Mouse (Mus musculus) G1E (cell line): ENCODE measurements around the gene Ppcs. TPM values are rescaled to one million over a fixed set of nuclear protein-coding genes. Genes with fewer than 3 reads are reported as not detected.

Experiments used
- ATAC-seq: 2 replicates; pipeline ENCODE4 v1.8.0; 2016; ENCODE audit warnings: mild to moderate bottlenecking; ENCODE audit not compliant: insufficient number of reproducible peaks, poor library complexity, low FRiP score, severe bottlenecking; ENCODE audit errors: extremely low read depth
- DNase-seq: peaks from one replicate; pipeline ENCODE4 v3.0.0; 2012; ENCODE audit warnings: low spot score
- H3K27me3 ChIP-seq: 2 replicates; pipeline ENCODE4 v1.6.1; 2012; ENCODE audit warnings: mild to moderate bottlenecking, low read length, inconsistent platforms; ENCODE audit not compliant: insufficient read depth
- H3K36me3 ChIP-seq: replicated peaks from 2 replicates; pipeline ENCODE3; 2012; ENCODE audit warnings: mild to moderate bottlenecking, inconsistent platforms
- H3K4me1 ChIP-seq: 2 replicates; pipeline ENCODE4 v1.6.1; 2012; ENCODE audit warnings: low read depth, low read length, inconsistent platforms, mixed read lengths; ENCODE audit not compliant: insufficient read depth
- H3K4me3 ChIP-seq: 2 replicates; pipeline ENCODE4 v1.5.1; 2012; ENCODE audit warnings: low read depth, mild to moderate bottlenecking, inconsistent platforms, low read length, moderate library complexity, mixed read lengths
- H3K9me3 ChIP-seq: replicated peaks from 2 replicates; pipeline ENCODE4 v1.6.1; 2012; ENCODE audit warnings: inconsistent platforms
- CTCF ChIP-seq: IDR thresholded peaks from 2 replicates; pipeline ENCODE4 v1.5.1; 2012; ENCODE audit warnings: low read depth, low read length, inconsistent platforms, mixed read lengths
- GATA1 ChIP-seq: IDR thresholded peaks from 2 replicates; pipeline ENCODE4 v1.6.1; 2012; ENCODE audit warnings: borderline replicate concordance, low read length, inconsistent platforms, mixed read lengths
- GATA2 ChIP-seq: IDR thresholded peaks from 2 replicates; pipeline ENCODE4 v1.6.1; 2012; ENCODE audit warnings: low read depth, low read length, inconsistent platforms, borderline replicate concordance
- POLR2AphosphoS5 ChIP-seq: IDR thresholded peaks from 2 replicates; pipeline ENCODE4 v1.6.1; 2012; ENCODE audit warnings: low read depth, low read length, inconsistent platforms; ENCODE audit not compliant: insufficient replicate concordance
- TAL1 ChIP-seq: conservative IDR thresholded peaks from 2 replicates; pipeline ENCODE4 v1.6.1; 2012; ENCODE audit warnings: low read depth, low read length, inconsistent platforms, mixed read lengths
- polyA plus RNA-seq: library from polyadenylated mRNA; stranded (reverse); fragments of >175 nt; gene quantifications from 2 replicates; pipeline ENCODE4 v1.2.3, GENCODE M21; 2012
- total RNA-seq, 2 experiments: library from RNA; stranded (forward) in 1 of 2; stranded (reverse) in 1 of 2; fragments of 200-1000 nt in 1 of 2; fragments of >200 nt in 1 of 2; fragmentation: Nextera tagmentation in 1 of 2; gene quantifications; 2 replicates each; pipeline ENCODE4 v1.2.3; 2014 to 2017

Ppcs gene
- total and polyA plus RNA-seq, 3 experiments: 12.2 to 29.0 (median 12.6) TPM

DNA sequence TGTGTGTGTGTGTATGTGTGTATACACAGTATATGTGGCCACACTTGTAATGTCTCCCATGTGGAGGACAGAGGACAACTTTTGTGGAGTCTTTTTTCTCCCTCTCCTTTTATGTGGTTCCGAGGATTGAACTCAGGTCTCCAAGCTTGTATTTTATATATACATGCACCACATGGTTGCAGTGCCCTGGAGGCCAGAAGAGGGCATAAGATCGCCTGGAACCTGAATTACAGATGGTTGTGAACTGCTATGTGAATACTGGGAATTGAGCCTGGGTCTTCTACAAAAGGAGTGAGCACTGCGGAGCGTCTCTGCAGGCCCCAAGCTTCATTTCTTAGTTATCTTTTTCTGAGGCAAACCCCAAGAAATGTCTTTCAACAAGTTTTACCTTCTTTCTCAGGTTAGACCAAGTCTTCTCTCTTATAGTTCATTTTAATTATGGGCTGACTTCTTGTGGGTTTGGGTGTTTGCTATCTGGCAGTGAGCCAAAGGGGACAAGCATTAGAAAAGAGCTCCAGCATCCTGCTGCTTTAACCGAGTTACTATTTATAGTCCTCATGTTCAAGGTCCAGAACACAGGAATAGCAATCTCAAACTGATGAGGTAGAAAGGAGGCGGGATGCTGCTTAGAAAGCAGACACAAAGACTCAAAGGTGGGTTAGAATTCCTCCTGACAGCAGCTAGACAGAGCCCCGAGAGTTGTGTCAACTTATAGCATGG is 40.6 kb downstream of the Ppcs start:
- H3K9me3 ChIP-seq: no peaks in the 10 kb centered on the region
- ATAC-seq: no peak
- peaks cover 19% of the 10 kb centered on the region for H3K27me3 ChIP-seq
- no peaks in the 10 kb centered on the region for H3K4me1 ChIP-seq
- H3K36me3 ChIP-seq: no peaks in the 10 kb centered on the region
- DNase-seq: no peak
- no peak overlapping the region for H3K4me3 ChIP-seq
- no peak for TF ChIP-seq TAL1
- no peak for TF ChIP-seq POLR2AphosphoS5
- TF ChIP-seq GATA1: no peak
- TF ChIP-seq CTCF: no peak
- no peak for TF ChIP-seq GATA2

DNA sequence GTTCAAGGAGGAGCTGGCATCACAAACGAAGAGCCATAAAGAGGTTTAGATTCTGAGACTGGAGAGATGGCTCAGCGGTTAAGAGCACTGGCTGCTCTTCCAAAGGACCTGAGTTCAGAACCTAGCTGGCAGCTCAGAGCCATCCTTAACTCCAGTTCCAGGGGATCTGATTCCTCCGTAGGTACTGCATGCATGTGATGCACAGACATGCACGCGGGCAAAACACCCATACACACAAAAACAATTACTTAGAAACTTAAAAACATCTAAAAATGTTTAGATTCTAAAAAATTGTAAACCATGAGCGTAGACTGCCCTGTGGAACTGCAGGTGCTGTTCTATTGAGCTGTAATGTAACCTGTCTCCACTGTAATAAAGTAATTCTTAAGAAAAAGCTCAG is 52.8 kb downstream of the Ppcs start:
- Histone ChIP-seq H3K36me3 (no peaks in the 10 kb centered on the region), H3K27me3 (peaks cover 5% of the 10 kb centered on the region; the same call in 1 of the 2 replicates), H3K9me3 (no peaks in the 10 kb centered on the region), H3K4me1 (no peaks in the 10 kb centered on the region), H3K4me3 (no peak overlapping the region)
- no peak for DNase-seq
- TF ChIP-seq CTCF (peak; percentile 8; the same call in 1 of the 2 replicates), TAL1 (no peak), GATA2 (no peak)
- no peak for ATAC-seq

Other genes starting within 250 kb of the Ppcs start
- gene Zfp691, start 248.2 kb downstream of the Ppcs start, total RNA-seq (2014; fragmentation: Nextera tagmentation): 29.7 and 50.3 TPM in 2 replicates
- 6.7 and 7.7 TPM in 2 replicates for gene Zfp691, start 248.2 kb downstream of the Ppcs start, total RNA-seq (2017)
- gene Zfp691, start 248.2 kb downstream of the Ppcs start, polyA plus RNA-seq: 14.4 and 17.2 TPM in 2 replicates
- gene Ermap, start 232.4 kb downstream of the Ppcs start, total RNA-seq (2014; fragmentation: Nextera tagmentation): 249 and 348 TPM in 2 replicates
- 81.1 and 96.0 TPM in 2 replicates for gene Ermap, start 232.4 kb downstream of the Ppcs start, total RNA-seq (2017)
- 47.4 and 62.9 TPM in 2 replicates for gene Ermap, start 232.4 kb downstream of the Ppcs start, polyA plus RNA-seq
- gene Svbp, start 227.1 kb downstream of the Ppcs start, total RNA-seq (2014; fragmentation: Nextera tagmentation): 47.3 and 63.2 TPM in 2 replicates
- gene Svbp, start 227.1 kb downstream of the Ppcs start, total RNA-seq (2017): 119 and 190 TPM in 2 replicates
- gene Svbp, start 227.1 kb downstream of the Ppcs start, polyA plus RNA-seq: 515 and 560 TPM in 2 replicates
- gene Tmem269, start 204.2 kb downstream of the Ppcs start, total RNA-seq (2014; fragmentation: Nextera tagmentation): not detected in 2 replicates
- not detected in 2 replicates for gene Tmem269, start 204.2 kb downstream of the Ppcs start, total RNA-seq (2017)
- gene Tmem269, start 204.2 kb downstream of the Ppcs start, polyA plus RNA-seq: not detected in 2 replicates
- gene AU022252, start 189.7 kb downstream of the Ppcs start, total RNA-seq (2014; fragmentation: Nextera tagmentation): 16.2 and 25.9 TPM in 2 replicates
- 13.8 and 14.0 TPM in 2 replicates for gene AU022252, start 189.7 kb downstream of the Ppcs start, total RNA-seq (2017)
- 10.1 and 15.2 TPM in 2 replicates for gene AU022252, start 189.7 kb downstream of the Ppcs start, polyA plus RNA-seq
- gene P3h1, start 189.5 kb downstream of the Ppcs start, total RNA-seq (2014; fragmentation: Nextera tagmentation): 9.3 and 14.1 TPM in 2 replicates
- gene P3h1, start 189.5 kb downstream of the Ppcs start, total RNA-seq (2017): 4.6 and 6.0 TPM in 2 replicates
- gene P3h1, start 189.5 kb downstream of the Ppcs start, polyA plus RNA-seq: 5.9 and 6.6 TPM in 2 replicates
- not detected in 2 replicates for gene Cldn19, start 167.0 kb downstream of the Ppcs start, total RNA-seq (2014; fragmentation: Nextera tagmentation)
- 0.12 and 0.16 TPM in 2 replicates for gene Cldn19, start 167.0 kb downstream of the Ppcs start, total RNA-seq (2017)
- not detected in 2 replicates for gene Cldn19, start 167.0 kb downstream of the Ppcs start, polyA plus RNA-seq
- gene Ybx1, start 127.8 kb downstream of the Ppcs start, total RNA-seq (2014; fragmentation: Nextera tagmentation): 2,303 and 2,320 TPM in 2 replicates
- gene Ybx1, start 127.8 kb downstream of the Ppcs start, total RNA-seq (2017): 1,199 and 1,332 TPM in 2 replicates
- gene Ybx1, start 127.8 kb downstream of the Ppcs start, polyA plus RNA-seq: 2,579 and 3,487 TPM in 2 replicates
- gene Ppih, start 101.9 kb downstream of the Ppcs start, total RNA-seq (2014; fragmentation: Nextera tagmentation): 58.8 and 76.0 TPM in 2 replicates
- gene Ppih, start 101.9 kb downstream of the Ppcs start, total RNA-seq (2017): 171 and 181 TPM in 2 replicates
- gene Ppih, start 101.9 kb downstream of the Ppcs start, polyA plus RNA-seq: 2.5 and 4.5 TPM in 2 replicates
- gene Ccdc30, start 6.9 kb downstream of the Ppcs start, total RNA-seq (2014; fragmentation: Nextera tagmentation): not detected in 2 replicates
- 0.17 and 0.60 TPM in 2 replicates for gene Ccdc30, start 6.9 kb downstream of the Ppcs start, total RNA-seq (2017)
- gene Ccdc30, start 6.9 kb downstream of the Ppcs start, polyA plus RNA-seq: not detected in 2 replicates
- gene Zmynd12, start 394 bp upstream of the Ppcs start, total RNA-seq (2014; fragmentation: Nextera tagmentation): 1.4 TPM in 1 of 2 replicates, not detected in the other
- gene Zmynd12, start 394 bp upstream of the Ppcs start, total RNA-seq (2017): not detected in 2 replicates
- gene Zmynd12, start 394 bp upstream of the Ppcs start, polyA plus RNA-seq: 0.10 and 0.18 TPM in 2 replicates
- not detected in 2 replicates for gene Rimkla, start 70.2 kb upstream of the Ppcs start, total RNA-seq (2014; fragmentation: Nextera tagmentation)
- gene Rimkla, start 70.2 kb upstream of the Ppcs start, total RNA-seq (2017): 0.06 TPM in 1 of 2 replicates, not detected in the other
- not detected in 2 replicates for gene Rimkla, start 70.2 kb upstream of the Ppcs start, polyA plus RNA-seq
- 51.8 and 64.9 TPM in 2 replicates for gene Foxj3, start 114.6 kb upstream of the Ppcs start, total RNA-seq (2014; fragmentation: Nextera tagmentation)
- gene Foxj3, start 114.6 kb upstream of the Ppcs start, total RNA-seq (2017): 22.7 and 27.0 TPM in 2 replicates
- 12.5 and 14.7 TPM in 2 replicates for gene Foxj3, start 114.6 kb upstream of the Ppcs start, polyA plus RNA-seq
- 1.6 and 4.2 TPM in 2 replicates for gene Frg2f1, start 117.1 kb upstream of the Ppcs start, total RNA-seq (2014; fragmentation: Nextera tagmentation)
- gene Frg2f1, start 117.1 kb upstream of the Ppcs start, total RNA-seq (2017): 1.9 and 3.4 TPM in 2 replicates
- 5.3 and 8.9 TPM in 2 replicates for gene Frg2f1, start 117.1 kb upstream of the Ppcs start, polyA plus RNA-seq
- not detected in 2 replicates for gene Guca2a, start 215.3 kb upstream of the Ppcs start, total RNA-seq (2014; fragmentation: Nextera tagmentation)
- not detected in 2 replicates for gene Guca2a, start 215.3 kb upstream of the Ppcs start, total RNA-seq (2017)
- gene Guca2a, start 215.3 kb upstream of the Ppcs start, polyA plus RNA-seq: not detected in 2 replicates
- not detected in 2 replicates for gene Guca2b, start 236.5 kb upstream of the Ppcs start, total RNA-seq (2014; fragmentation: Nextera tagmentation)
- 0.33 TPM in 1 of 2 replicates, not detected in the other for gene Guca2b, start 236.5 kb upstream of the Ppcs start, total RNA-seq (2017)
- not detected in 2 replicates for gene Guca2b, start 236.5 kb upstream of the Ppcs start, polyA plus RNA-seq